Mouse (Mus musculus): ENCODE measurements around the gene Lcn8.

DNA sequence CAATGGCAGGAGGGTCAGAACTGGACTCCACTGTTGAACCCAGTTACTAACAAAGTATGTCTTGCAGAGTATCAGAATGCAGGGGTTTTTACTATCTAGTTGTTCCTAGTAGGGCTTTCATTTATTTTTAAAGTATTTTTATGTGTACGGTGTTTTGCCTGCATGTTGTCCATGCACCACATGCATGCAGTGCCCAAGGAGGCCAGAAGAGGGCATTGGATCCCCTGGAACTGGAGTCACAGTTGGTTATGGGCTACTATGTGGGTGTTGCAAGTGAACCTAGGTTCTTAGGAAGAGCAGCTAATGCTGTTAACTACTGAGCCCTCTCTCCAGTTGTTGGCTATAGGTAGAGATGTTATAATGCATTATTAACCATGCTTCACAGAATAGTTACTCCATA, 10.6 kb downstream of the Lcn8 start:
- TF ChIP-seq FLI1 (IDR thresholded peaks at IDR 0.05; ENCODE audit: low read length) (no peak), GATA1 (IDR thresholded peaks at IDR 0.05; ENCODE audit: borderline replicate concordance, low read length) (no peak)

All from megakaryocyte, embryonic 14.5 days (primary cell).